Mouse (Mus musculus): ENCODE measurements around the gene Svs1.
A peak's percentile ranks its signal among the peaks of the same experiment; 100 is the strongest.
"Not testable (repeated sequence)": the region's sequence is repeated elsewhere in the genome, so short reads cannot be mapped to it uniquely, and the experiment has no call there.

The Svs1 gene

DNA sequence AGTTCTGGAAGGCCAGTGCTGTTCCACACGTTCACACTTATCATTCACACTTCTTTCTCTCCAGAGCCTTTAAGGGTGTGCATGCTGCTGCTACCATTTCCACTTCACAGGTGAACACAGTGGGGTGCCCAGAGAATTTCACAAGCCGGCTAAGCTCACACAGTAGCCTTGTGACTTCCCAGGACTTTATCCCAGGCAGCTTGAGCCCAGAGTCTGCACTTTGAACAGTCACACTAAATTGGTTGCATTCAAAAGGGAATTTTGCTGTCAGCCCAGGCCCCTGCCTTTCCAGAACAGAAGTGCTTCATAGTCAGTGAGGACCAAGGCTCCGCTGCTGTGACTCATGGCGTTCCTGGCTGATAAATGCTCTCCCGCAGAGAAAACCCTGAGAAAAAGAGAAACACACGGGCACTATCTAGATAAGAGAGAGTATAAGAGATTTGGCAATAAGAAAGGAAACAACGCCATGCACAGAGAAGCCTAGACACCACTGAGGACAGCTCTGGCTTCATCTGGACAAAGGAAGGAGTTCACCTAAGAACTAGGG, at the start of gene Svs1:
TSS of gene Svs1 (plus strand) at position 418 of the 547 bp plus-strand sequence.
- no peak for DNase-seq (ENCODE audit: low spot score in 2 of 2)

DNA sequence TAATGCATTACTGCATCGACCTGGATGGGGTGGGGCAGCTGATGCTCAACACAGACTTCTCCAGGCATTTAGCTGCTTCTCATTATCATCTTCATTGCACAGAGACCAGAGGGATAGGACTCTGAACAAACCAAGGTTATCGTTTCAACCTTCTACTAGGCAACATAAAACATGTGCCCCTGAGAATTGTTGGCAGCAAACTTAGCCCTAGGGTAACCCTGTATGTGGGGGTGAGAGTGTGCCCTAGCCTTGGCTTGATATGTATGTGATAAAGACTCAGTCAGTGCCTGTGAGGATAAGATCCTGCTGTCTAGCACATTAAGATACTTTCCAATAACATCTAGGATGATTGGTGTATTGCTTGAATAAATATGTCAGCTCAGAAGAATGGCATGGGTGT, 37.1 kb upstream of the Svs1 start:
- no peak for DNase-seq (ENCODE audit: low spot score in 2 of 2)

DNA sequence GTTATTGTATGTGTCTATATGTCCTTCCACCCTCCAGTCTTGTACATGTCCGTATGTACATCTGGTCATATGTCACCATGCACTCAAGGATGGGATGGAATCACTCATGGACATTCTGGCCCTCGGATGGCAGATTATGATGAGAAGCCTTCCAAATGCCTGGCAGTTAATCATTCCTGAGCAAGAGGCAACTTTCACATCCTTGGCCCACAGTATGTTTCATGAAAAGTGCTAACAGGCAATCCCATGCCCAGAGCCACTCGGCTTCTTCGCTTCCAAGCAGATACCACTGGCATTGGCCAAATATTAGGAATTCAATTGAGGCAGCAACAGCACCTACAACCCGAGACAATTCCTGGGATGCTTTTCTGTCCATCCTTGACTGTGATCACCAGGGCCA, 36.0 kb upstream of the Svs1 start:
- DNase-seq (ENCODE audit: low spot score in 2 of 2): no peak

DNA sequence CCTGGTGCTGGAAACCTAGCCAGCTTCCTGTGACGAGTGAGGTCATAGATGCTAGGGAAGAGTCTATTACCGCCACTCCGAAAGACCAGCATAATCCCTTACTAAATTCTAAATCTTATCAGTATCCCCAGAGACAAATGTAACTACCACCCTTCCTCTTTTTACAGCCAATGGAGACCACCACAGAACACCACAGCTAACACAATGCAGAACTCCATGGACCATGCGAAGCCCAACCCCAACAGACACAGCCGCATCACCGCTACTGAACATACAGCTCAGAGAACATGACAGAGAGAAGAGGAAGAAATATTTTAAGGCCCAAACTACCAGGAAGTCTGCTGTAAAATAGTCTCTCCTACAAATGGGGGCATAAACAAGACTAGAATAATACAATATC, 35.0 kb upstream of the Svs1 start:
- DNase-seq (ENCODE audit: low spot score in 2 of 2): no peak

DNA sequence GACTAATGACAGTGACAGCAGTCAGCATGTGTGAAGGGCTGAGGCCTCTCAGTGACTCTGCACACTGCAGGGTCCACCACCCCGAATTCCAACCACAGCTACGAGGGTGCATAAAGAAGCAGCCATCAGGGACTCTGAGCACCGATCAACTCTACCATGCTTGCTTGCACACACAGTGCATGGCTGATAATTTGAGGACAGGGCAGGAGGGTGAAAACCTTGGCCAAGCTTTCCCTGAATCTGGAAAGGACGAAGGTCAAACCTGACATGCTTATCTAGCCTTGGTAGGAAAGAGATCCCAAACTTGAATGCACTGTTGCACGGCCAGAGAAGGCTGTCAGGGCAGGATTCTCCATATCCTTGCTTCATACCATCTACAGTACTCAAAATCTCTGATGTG, 33.4 kb upstream of the Svs1 start:
- no peak for DNase-seq (ENCODE audit: low spot score in 2 of 2)

DNA sequence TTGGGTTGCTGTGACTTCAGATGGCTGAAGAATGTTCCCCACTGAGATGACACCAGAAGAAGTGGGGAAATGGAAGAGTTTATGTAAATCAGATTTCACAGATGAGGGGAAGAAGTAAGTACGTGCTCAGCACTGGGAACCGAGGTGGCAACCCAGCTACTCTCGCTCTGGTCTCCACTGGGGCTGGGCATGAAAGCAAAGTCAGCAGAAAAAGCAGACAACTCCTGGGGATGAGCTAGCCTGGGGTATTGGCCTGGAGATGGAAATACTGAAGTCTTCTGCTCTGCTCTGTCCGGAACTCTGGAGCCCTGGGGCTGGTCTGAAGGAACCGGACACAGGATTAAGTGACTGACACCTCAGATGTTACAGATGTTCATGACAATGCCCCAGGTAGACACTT, 32.5 kb upstream of the Svs1 start:
- DNase-seq (ENCODE audit: low spot score in 2 of 2): no peak

DNA sequence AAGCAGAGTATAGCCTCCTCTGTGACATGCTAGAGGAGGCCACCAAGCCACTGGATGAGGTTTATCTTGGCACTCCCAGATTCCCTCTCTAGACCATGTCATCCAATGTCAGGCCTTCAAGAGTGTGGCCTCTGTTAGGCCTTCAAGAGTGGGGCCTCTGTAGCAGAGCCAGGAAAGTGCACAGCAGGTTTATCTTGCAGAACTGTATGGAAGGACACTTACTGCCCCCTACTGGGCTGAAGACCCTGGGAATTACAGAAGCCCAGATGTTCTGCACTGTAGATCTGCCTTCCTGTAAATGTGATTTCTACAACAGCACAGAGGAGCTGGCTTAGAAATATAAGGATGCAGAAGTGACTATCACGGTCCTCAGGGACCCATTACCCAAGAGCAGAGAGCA, 31.7 kb upstream of the Svs1 start:
- DNase-seq (ENCODE audit: low spot score in 2 of 2): peak; percentile 43

DNA sequence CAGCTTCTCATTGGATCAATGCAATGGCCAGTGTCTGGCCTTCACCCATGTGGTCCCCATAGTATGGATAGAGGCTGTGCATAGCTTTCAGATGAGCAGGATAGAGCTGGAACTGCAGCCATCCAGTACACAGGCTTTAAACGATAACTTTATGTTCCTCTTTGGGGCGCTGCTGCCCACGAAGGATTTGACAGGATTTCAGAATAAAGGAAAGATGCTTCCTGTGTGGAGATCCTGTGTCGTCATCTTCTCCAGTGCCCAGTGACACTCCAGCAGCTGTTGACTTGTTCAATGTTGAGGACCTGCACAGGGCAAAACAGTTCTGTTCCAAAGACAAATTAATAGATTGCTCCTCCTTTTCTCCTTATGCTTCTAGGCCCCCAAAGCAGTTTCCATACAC, 29.9 kb upstream of the Svs1 start:
- DNase-seq (ENCODE audit: low spot score in 2 of 2): no peak

DNA sequence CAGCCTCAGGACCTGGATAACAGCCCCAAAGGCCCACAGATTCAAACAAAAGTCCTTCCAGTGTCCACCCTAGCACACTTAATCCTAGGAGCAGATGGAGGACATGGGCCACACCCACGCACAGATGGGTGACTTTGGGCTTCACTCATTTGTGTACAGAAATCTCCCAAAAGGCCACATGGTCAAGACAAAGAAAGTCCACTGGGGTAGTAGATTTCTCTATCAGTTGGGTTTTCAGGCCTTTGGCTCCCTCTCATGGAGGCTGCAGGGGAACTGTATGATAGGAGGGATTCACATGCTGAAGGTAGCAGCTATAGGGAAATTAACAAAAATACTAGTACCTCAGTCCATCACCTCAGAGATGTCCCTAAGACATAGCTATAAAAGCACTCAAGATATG, 28.6 kb upstream of the Svs1 start:
- peak; percentile 6 to 15 for DNase-seq (ENCODE audit: low spot score in 2 of 2)

DNA sequence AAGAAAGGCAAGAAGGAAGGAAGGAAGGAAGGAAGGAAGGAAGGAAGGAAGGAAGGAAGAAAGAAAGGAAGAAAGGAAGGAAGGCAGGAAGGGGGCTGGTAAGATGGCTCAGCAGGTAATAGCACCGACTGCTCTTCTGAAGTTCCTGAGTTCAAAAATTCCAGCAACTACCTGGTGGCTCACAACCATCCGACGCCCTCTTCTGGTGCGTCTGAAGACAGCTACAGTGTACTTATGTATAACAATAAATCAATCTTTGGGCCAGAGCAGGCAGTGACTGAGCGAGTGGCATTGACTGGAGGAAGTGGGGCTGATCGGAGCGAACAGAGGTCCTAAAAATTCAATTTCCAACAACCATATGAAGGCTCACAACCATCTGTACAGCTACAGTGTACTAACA, 27.5 kb upstream of the Svs1 start:
- not testable (repeated sequence) for DNase-seq (ENCODE audit: low spot score in 2 of 2)

DNA sequence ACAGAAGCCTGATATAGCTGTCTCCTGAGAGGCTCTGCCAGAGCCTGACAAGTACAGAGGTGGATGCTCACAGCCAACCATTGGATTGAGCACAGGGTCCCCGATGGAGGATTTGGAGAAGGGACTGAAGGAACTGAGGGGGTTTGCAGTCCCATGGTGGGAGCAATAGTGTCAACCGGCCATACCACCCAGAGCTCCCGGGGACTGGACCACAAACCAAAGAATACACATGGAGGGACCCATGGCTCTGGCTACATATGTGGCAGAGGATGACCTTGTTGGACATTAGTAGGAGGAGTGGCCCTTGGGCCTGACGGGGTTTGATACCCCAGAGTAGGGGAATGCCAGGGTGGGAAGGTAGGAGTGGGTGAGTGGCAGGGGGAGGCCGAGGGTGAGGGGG, 20.0 kb upstream of the Svs1 start:
- not testable (repeated sequence) for DNase-seq (ENCODE audit: low spot score in 2 of 2)

DNA sequence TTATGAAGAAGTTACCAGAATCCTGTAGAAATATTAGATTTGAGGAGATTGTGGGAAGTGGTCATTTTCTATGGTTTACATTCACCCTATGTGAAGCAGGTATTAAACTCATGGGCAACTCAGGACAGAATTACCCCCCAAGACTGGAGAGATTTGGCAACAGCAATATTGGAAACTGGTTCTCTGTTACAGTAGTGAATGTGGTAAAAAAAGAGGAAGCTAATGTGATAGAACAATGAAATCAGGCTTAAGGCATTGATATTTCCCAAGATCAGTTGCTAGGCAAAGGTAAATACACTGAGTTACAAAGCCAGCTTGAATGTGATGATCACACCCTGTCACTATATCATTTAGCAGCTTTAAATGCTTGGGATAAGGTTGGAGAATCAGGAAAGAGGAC, 18.8 kb upstream of the Svs1 start:
- DNase-seq (ENCODE audit: low spot score in 2 of 2): no peak

DNA sequence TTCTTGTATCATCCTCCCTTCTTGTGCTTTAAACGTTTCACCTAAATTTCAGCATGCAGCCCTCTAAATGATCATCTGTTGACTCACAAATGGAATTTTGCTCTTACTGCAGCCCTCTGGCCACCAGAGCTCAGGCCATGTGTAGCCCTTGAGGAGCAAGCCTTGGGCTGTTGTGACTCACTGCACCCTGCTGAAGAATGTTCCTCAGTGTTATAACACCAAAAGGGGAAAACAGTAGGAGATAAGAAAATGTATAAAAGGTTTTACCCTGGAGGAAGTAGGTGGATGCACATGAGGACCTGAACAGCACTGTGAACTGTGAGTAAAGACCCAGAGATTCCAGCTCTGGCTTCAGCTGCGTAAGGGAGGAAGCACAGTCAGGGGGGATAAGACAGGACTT, 12.0 kb upstream of the Svs1 start, which contains the start of gene Doxl2:
TSS of gene Doxl2 (plus strand) at position 301 of the 400 bp plus-strand sequence.
- DNase-seq (ENCODE audit: low spot score in 2 of 2): no peak

DNA sequence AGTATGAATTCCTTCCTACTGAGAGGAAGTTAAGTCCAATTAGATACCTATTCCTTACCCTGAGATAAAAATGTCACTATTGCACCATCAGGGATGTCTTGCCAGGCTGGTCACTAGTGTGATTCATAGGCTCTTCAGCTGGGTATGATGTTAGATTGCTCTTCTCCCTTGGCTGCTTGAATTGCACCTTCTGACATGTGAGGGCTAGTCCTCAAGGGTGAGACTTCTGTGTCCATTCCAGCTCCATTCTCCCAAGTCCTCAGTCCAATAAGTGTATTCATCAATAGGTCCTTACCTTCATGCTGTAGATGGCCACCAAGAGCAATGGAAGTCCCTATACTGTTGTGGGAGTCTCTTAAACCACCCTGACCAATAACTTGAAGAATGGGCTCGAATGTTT, 7.0 kb upstream of the Svs1 start:
- no peak for DNase-seq (ENCODE audit: low spot score in 2 of 2)

DNA sequence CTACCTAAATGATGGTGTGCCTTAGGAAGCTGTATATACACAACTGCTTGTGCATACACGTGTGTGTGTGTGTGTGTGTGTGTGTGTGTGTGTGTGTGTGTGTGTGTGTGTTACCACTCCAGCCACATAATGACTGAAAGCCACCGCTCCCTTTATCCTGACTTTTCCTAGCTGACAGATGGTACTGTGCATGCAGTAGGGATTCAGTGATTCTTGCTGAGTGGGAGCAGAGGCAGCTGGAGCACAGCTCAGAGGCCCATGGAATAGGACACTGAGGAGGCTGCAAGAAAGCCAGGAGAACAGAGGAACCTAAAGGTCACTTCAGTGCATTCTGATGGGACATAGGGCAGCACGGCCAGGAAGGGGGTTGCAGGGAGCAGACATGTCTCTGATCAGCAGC, 4.4 kb upstream of the Svs1 start:
- no peak for DNase-seq (ENCODE audit: low spot score in 2 of 2)

DNA sequence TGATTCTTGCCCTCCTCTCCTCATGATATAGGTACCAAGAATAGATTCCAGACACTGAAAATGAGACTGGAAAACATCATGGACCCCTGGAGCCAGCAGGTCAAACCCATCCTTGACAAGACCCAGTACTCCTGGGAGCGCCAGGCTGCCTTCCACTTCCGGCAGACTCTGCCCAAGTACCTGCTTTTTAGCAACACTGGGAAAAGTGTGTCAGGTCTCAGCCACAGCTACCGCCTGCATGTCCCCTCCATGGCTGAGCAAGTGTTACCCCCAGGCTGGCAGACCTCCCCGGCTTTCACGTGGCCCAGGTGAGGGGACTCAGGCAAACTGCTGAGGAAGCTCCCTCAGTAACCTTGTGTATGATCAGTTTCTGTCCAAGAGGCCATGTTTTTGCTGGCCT, 3.3 kb downstream of the Svs1 start:
- no peak for DNase-seq (ENCODE audit: low spot score in 2 of 2)

DNA sequence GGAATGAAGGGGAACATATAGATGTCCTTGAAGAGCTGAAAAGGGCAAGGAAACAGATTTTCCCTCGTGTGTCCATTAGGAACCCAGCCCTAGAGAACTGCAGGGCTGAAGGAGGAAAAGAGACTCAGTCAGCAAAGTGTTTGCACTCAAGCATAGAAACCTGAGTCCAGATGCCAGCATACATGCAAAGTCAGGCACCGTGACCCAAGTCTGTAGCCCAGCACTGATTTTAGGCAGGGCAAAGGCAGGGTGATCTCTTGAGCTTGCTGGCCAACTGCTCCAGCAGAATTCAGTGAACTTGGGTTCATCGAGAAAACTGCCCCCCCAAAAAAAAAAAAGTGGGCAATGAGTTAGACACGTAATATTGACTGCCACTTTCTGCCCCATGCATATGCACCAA, 5.3 kb downstream of the Svs1 start:
- no peak for DNase-seq (ENCODE audit: low spot score in 2 of 2)

DNA sequence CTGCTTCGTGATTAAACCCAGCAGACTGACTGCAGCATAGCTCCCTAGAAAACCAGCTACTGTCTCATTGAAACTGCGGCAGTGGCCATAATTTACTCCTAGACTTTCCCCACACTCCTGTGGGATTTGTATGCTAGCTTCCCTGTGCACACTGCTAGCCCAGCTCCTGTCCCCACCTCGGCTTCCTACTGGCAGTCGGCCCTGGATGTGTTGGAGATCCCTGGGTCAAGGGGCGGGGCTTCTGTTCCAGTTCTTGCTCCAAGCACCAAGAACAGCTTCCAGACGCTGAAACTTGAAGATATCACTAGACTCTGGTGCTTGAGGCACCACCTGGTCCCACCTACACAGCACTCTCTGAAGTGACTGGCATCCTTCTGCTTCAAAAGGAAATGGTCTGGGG, 11.5 kb downstream of the Svs1 start:
- DNase-seq (ENCODE audit: low spot score in 2 of 2): no peak

DNA sequence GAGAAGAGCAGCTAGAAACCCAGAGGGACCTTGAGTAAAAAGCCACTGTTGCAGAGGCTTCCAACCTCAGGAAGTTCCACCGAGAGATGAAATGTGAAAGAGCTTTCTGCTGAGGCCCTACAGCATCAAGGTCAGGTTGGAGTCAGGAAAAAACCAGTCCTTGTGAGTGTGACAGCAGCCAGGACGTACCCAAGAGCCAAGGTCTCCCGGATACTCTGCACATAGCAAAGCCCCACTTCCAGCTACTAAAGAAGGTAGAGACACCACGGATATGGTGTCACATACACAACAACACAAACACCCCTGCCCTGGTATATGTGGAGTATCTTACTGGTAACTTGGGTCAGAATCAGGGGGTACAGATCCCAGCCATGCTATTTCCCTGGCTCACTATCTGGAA, 12.1 kb downstream of the Svs1 start:
- no peak for DNase-seq (ENCODE audit: low spot score in 2 of 2)

DNA sequence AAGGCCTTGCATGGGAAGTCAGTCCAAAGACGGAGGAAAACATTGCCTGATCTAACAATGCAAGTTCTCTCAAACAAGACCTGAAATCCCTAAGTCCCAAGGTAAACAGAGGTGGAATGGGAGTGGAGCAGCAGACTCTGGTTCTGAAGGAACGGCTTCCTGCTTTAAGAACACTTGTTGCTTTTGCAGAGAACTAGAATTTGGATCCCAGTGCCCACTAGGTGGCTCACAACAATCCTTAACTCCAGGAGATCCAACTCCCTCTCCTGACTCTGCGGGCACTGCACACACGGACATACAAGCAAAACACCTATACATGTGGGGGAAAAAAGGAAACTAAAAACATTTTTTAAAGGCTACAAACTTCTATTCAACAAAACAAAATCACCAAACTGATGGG, 16.7 kb downstream of the Svs1 start:
- DNase-seq (ENCODE audit: low spot score in 2 of 2): no peak

DNA sequence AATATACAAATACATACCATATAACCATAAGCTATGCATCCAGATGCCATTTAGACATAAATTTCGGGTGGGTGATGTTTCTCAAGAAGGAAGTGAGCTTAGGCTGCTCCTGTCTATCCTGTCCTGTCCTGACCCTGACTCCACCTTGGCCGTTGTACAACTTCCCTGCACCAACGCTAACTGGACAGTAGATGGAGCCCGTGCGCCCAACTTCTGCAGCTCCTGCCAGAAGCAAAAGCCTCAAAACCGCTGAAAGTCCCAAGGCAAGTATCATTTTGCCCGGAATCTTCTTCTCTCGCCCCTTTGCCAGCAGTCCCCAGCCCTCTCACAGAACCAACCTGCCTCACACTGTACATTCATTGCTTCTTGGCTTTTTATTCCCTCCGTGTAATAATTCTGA, 21.3 kb downstream of the Svs1 start:
- peak; percentile 49 to 64 for DNase-seq (ENCODE audit: low spot score in 2 of 2)

DNA sequence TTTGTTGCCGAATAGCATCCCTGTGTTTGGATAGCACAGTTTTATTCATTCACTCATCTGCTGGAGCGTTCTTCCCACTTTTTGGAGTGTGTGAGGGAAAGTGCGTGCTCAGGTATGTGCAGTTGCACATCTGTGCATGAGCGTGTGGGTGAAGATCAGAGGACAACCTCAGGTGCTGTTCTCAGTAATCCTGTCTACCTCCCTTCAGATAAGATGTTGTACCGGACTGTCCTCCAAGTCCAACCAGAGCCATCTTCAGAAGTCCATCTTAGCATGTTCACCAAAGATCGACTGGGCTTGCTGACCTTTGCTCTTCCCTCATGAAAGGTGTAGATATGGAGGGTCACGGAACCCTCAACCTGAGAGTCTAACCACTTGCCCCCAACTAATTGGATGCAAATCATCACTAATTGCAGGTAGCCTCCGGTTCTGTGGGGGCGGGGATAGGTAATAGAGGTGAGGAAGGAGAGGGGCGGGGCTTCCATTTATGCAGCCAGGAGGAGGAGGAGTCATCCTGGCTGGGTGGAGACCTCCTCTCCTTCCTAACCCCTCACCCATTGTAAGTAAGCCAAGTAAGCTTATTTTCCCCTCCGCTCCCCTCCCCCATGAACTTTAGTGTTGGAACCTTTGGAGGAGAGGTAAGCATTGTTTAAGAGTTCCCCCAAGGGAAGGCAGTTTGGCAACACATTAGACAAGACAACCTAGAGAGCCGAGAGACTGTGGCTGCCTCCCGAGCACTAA, 21.9 kb downstream of the Svs1 start:
- DNase-seq (ENCODE audit: low spot score in 2 of 2): no peak

DNA sequence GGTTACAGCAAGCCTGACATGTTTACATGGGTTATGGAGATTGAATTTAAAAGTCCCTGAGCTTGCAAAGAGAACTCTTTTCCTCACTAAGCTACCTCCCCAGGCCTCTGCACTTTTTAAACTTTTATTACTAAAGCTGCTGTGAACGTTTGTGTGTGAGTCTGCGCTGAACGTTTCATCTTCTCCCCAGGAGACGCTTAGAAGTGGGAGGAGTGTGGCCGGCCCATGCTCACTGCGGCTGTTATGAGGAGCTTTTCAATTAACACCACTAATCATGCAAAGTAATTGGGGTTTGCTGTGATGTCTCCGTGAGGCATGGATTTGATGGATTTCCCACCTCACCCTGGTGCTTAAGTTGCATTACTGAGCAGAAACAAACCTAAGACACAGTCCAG, 22.5 kb downstream of the Svs1 start:
- no peak for DNase-seq (ENCODE audit: low spot score in 2 of 2)

DNA sequence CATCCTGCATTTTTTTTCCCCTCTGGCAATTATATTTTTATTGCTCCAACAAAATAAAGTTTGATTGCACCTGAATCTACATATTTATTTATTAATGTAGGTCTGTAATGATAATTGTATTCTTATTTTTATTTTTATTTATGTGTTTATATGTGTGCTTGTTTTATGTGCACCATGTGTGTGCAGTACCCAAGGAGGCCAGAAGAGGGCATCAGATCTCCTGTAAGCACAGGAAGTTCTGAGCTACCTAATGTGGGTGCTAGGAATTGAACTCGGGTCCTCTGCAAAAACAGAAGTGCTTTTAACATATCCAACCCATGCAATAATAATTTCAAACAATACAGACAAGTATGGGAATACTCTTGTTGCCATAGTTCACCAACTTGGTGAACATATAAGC, 23.0 kb downstream of the Svs1 start:
- DNase-seq (ENCODE audit: low spot score in 2 of 2): no peak
